In genomic region chr4:133175998-133176760, GRCm38 (mm10) we compare ENCODE assay signal across 8 mouse cellular contexts. TPM values are rescaled to one million over a fixed set of nuclear protein-coding genes. Genes with fewer than 3 reads are reported as not detected.
DNase-seq lines count a peak whose midpoint lies in the region; ATAC-seq and TF ChIP-seq lines count a peak whose summit lies in the region.

No protein-coding gene starts in this region.

- no peak for TF ChIP-seq CTCF in kidney, adult 2 months (conservative IDR thresholded peaks at IDR 0.05; ENCODE audit: insufficient read depth, insufficient read length, low read depth, low read length)
- TF ChIP-seq CTCF in forebrain, postnatal 0 days (IDR thresholded peaks at IDR 0.05; ENCODE audit: low read depth): no peak

- H3K4me3 ChIP-seq in kidney, adult 2 months (ENCODE audit: insufficient read depth, low read depth, low read length): no peak overlapping the region
- H3K4me3 ChIP-seq in forebrain, postnatal 0 days (ENCODE audit: low read depth, low read length): no peak overlapping the region
- no peak overlapping the region for H3K4me3 ChIP-seq in limb, embryonic 15.5 days

- peak overlapping the region; percentile 45 for H3K9ac ChIP-seq in forebrain, postnatal 0 days
- no peak overlapping the region for H3K9ac ChIP-seq in limb, embryonic 15.5 days

- no peaks in the 10 kb centered on the region for H3K27me3 ChIP-seq in kidney, adult 2 months (replicated peaks; ENCODE audit: control insufficient read depth, insufficient read depth, low read length)
- no peaks in the 10 kb centered on the region for H3K27me3 ChIP-seq in forebrain, postnatal 0 days (ENCODE audit: insufficient read depth, low read length)
- no peaks in the 10 kb centered on the region for H3K27me3 ChIP-seq in limb, embryonic 15.5 days

- 39% methylated on average over 14 of the region's 14 CpGs for WGBS in kidney, adult 2 months
- WGBS in forebrain, postnatal 0 days: 36% methylated on average over 14 of the region's 14 CpGs
- WGBS in limb, embryonic 15.5 days: 23% methylated on average over 14 of the region's 14 CpGs

- no peak for TF ChIP-seq POLR2A in kidney, adult 2 months (IDR thresholded peaks at IDR 0.05; ENCODE audit: low read depth, low read length)

- peak; percentile 38 for ATAC-seq in forebrain, postnatal 0 days
- no peak for ATAC-seq in limb, embryonic 15.5 days (ENCODE audit: insufficient number of reproducible peaks, low FRiP score, low TSS enrichment, low read depth)
- ATAC-seq in frontal cortex, adult (ENCODE audit: low TSS enrichment): no peak; the same call in none of the 2 replicates

- peak overlapping the region; percentile 13 for H3K27ac ChIP-seq in kidney, adult 2 months (ENCODE audit: insufficient read depth, low read depth, low read length)
- H3K27ac ChIP-seq in forebrain, postnatal 0 days (ENCODE audit: low read depth, low read length): peak overlapping the region; percentile 70
- H3K27ac ChIP-seq in limb, embryonic 15.5 days: peak overlapping the region; percentile 47; the same call in 1 of the 2 replicates

- peak; percentile 59 for DNase-seq in kidney, adult 2 months
- no peak for DNase-seq in kidney, adult 18-20 months
- peak; percentile 72 for DNase-seq in brain, adult 2 months (ENCODE audit: low read depth, low spot score)
- DNase-seq in forebrain, postnatal 0 days: no peak
- DNase-seq in adipocyte (ENCODE audit: low spot score): no peak
- no peak for DNase-seq in left cerebral cortex, adult 9 months (ENCODE audit: low spot score in 2 of 2)

- H3K36me3 ChIP-seq in kidney, adult 2 months (ENCODE audit: control insufficient read depth, insufficient read depth, low read length): no peaks in the 10 kb centered on the region
- H3K36me3 ChIP-seq in forebrain, postnatal 0 days (ENCODE audit: insufficient read depth): peaks cover 11% of the 10 kb centered on the region
- peaks cover 38% of the 10 kb centered on the region for H3K36me3 ChIP-seq in limb, embryonic 15.5 days

- H3K9me3 ChIP-seq in forebrain, postnatal 0 days (ENCODE audit: low read length): no peaks in the 10 kb centered on the region
- no peaks in the 10 kb centered on the region for H3K9me3 ChIP-seq in limb, embryonic 15.5 days

- peaks cover 23% of the 10 kb centered on the region for H3K4me1 ChIP-seq in kidney, adult 2 months (ENCODE audit: control insufficient read depth, insufficient read depth, low read length)
- peaks cover 12% of the 10 kb centered on the region for H3K4me1 ChIP-seq in forebrain, postnatal 0 days (ENCODE audit: insufficient read depth)
- peaks cover 32% of the 10 kb centered on the region for H3K4me1 ChIP-seq in limb, embryonic 15.5 days

- peak overlapping the region; percentile 32; the same call in 1 of the 2 replicates for H3K4me2 ChIP-seq in forebrain, postnatal 0 days (ENCODE audit: low read depth)
- no peak overlapping the region for H3K4me2 ChIP-seq in limb, embryonic 15.5 days

RNA-seq across cellular contexts. Expression of gene Cd164l2, which starts 35.8 kb away (rescaled TPM):
- 15.3 and 17.7 TPM in 2 replicates for polyA plus RNA-seq in kidney, adult 2 months (2012; rRNA removed)
- total RNA-seq in forebrain, postnatal 0 days (2014; rRNA removed): 2.8 and 4.6 TPM in 2 replicates
- 4.2 and 6.1 TPM in 2 replicates for polyA plus RNA-seq in forebrain, postnatal 0 days (2015; fragmentation: Nextera tagmentation; extraction: Ambion mirVana)
- 3.6 and 5.2 TPM in 2 replicates for polyA plus RNA-seq in limb, embryonic 15.5 days (2015; fragmentation: Nextera tagmentation; extraction: Ambion mirVana)

RNA-seq across cellular contexts. Expression of gene Gpr3, which starts 36.2 kb away (rescaled TPM):
- 0.39 and 0.53 TPM in 2 replicates for polyA plus RNA-seq in kidney, adult 2 months (2012; rRNA removed)
- total RNA-seq in forebrain, postnatal 0 days (2014; rRNA removed): 1.1 and 2.2 TPM in 2 replicates
- 2.6 and 2.7 TPM in 2 replicates for polyA plus RNA-seq in forebrain, postnatal 0 days (2015; fragmentation: Nextera tagmentation; extraction: Ambion mirVana)
- polyA plus RNA-seq in limb, embryonic 15.5 days (2015; fragmentation: Nextera tagmentation; extraction: Ambion mirVana): not detected in 2 replicates

RNA-seq across cellular contexts. Expression of gene Wasf2, which starts 45.9 kb away (rescaled TPM):
- 37.0 and 45.7 TPM in 2 replicates for polyA plus RNA-seq in kidney, adult 2 months (2012; rRNA removed)
- 8.1 and 11.3 TPM in 2 replicates for total RNA-seq in forebrain, postnatal 0 days (2014; rRNA removed)
- polyA plus RNA-seq in forebrain, postnatal 0 days (2015; fragmentation: Nextera tagmentation; extraction: Ambion mirVana): 15.7 and 24.1 TPM in 2 replicates
- polyA plus RNA-seq in limb, embryonic 15.5 days (2015; fragmentation: Nextera tagmentation; extraction: Ambion mirVana): 117 and 129 TPM in 2 replicates

Comparison
In these comparisons a context has a peak if more than half of its experiments do, and no peak if none do; other contexts are left out.
1. DNase-seq: peak in kidney, adult 2 months (single experiment) and brain, adult 2 months (single experiment); none in kidney, adult 18-20 months (single experiment), forebrain, postnatal 0 days (single experiment), adipocyte (single experiment) and left cerebral cortex, adult 9 months (0 of 2).
2. H3K27ac ChIP-seq: peak in every context shown above with its lines; median percentile 70 in forebrain, postnatal 0 days; 47 in limb, embryonic 15.5 days; 13 in kidney, adult 2 months.